Mouse (Mus musculus): ENCODE measurements around the gene Snrpc. TPM values are rescaled to one million over a fixed set of nuclear protein-coding genes. Genes with fewer than 3 reads are reported as not detected.

The Snrpc gene
- 60.5 TPM for polyA plus RNA-seq (2014; fragmentation: Illumina TruSeq; extraction: RNeasy Lipid Tissue Mini Kit (QIAGEN cat#74804); ENCODE audit: low read depth, low replicate concordance)

GRCm38 (mm10) chr17:27837850-27838249 is at the start of gene Snrpc:
Gene Snrpc, plus strand, starts transcription at chr17:27838150.

GRCm38 (mm10) chr17:27820568-27821406 is 17.2 kb upstream of the Snrpc start, which contains the start of gene D17Wsu92e:
Gene D17Wsu92e, minus strand, starts transcription at chr17:27820648.

GRCm38 (mm10) chr17:27856265-27856797 is 18.4 kb downstream of the Snrpc start, which contains the start of gene Uhrf1bp1:
Gene Uhrf1bp1, plus strand, starts transcription at chr17:27856441.

Other genes with a start within 250 kb of the Snrpc start
- gene Nudt3, start 214.7 kb upstream of the Snrpc start, polyA plus RNA-seq (2014; fragmentation: Illumina TruSeq; extraction: RNeasy Lipid Tissue Mini Kit (QIAGEN cat#74804); ENCODE audit: low read depth, low replicate concordance) = 245 TPM
- gene RPS10-NUDT3, start 202.9 kb upstream of the Snrpc start, polyA plus RNA-seq (2014; fragmentation: Illumina TruSeq; extraction: RNeasy Lipid Tissue Mini Kit (QIAGEN cat#74804); ENCODE audit: low read depth, low replicate concordance) = not detected
- 841 TPM for gene Rps10, start 201.5 kb upstream of the Snrpc start, polyA plus RNA-seq (2014; fragmentation: Illumina TruSeq; extraction: RNeasy Lipid Tissue Mini Kit (QIAGEN cat#74804); ENCODE audit: low read depth, low replicate concordance)
- 0.39 TPM for gene Pacsin1, start 182.6 kb upstream of the Snrpc start, polyA plus RNA-seq (2014; fragmentation: Illumina TruSeq; extraction: RNeasy Lipid Tissue Mini Kit (QIAGEN cat#74804); ENCODE audit: low read depth, low replicate concordance)
- not detected for gene Spdef, start 109.2 kb upstream of the Snrpc start, polyA plus RNA-seq (2014; fragmentation: Illumina TruSeq; extraction: RNeasy Lipid Tissue Mini Kit (QIAGEN cat#74804); ENCODE audit: low read depth, low replicate concordance)
- 117 TPM for gene D17Wsu92e, start 17.5 kb upstream of the Snrpc start, polyA plus RNA-seq (2014; fragmentation: Illumina TruSeq; extraction: RNeasy Lipid Tissue Mini Kit (QIAGEN cat#74804); ENCODE audit: low read depth, low replicate concordance)
- 7.2 TPM for gene Uhrf1bp1, start 18.3 kb downstream of the Snrpc start, polyA plus RNA-seq (2014; fragmentation: Illumina TruSeq; extraction: RNeasy Lipid Tissue Mini Kit (QIAGEN cat#74804); ENCODE audit: low read depth, low replicate concordance)
- gene Anks1, start 71.2 kb downstream of the Snrpc start, polyA plus RNA-seq (2014; fragmentation: Illumina TruSeq; extraction: RNeasy Lipid Tissue Mini Kit (QIAGEN cat#74804); ENCODE audit: low read depth, low replicate concordance) = 58.3 TPM
- gene Taf11, start 71.7 kb downstream of the Snrpc start, polyA plus RNA-seq (2014; fragmentation: Illumina TruSeq; extraction: RNeasy Lipid Tissue Mini Kit (QIAGEN cat#74804); ENCODE audit: low read depth, low replicate concordance) = 38.3 TPM
- gene Tcp11, start 242.5 kb downstream of the Snrpc start, polyA plus RNA-seq (2014; fragmentation: Illumina TruSeq; extraction: RNeasy Lipid Tissue Mini Kit (QIAGEN cat#74804); ENCODE audit: low read depth, low replicate concordance) = 0.31 TPM

Data from heart, adult 10 weeks (tissue).